In genomic region chr3:44122311-44122710, GRCm38 (mm10) we compare ENCODE assay signal across 24 mouse cellular contexts.
DNase-seq lines count a peak whose midpoint lies in the region; ATAC-seq and TF ChIP-seq lines count a peak whose summit lies in the region.
"Had no signal": no experiment of that assay in that cellular context is flagged by ENCODE, and none has a peak within 500 bp of the region (broad histone marks: within the 10 kb centered on the region; RNA-seq: fewer than 3 reads in every experiment).

No protein-coding gene starts in this region.

- no peak overlapping the region for H3K4me2 ChIP-seq in hindbrain, postnatal 0 days (ENCODE audit: low read depth, low read length)
- no peak overlapping the region for H3K4me2 ChIP-seq in hindbrain, embryonic 11.5 days (replicated peaks; ENCODE audit: low read depth, low read length)
- H3K4me2 ChIP-seq in midbrain, embryonic 14.5 days (ENCODE audit: low read length) = no peak overlapping the region
- H3K4me2 ChIP-seq in midbrain, embryonic 16.5 days (ENCODE audit: low read length) = no peak overlapping the region
- H3K4me2 ChIP-seq in neural tube, embryonic 13.5 days = no peak overlapping the region
- H3K4me2 ChIP-seq: forebrain, embryonic 15.5 days; heart, embryonic 11.5 days had no signal

- no peak for TF ChIP-seq CTCF in hindbrain, postnatal 0 days (IDR thresholded peaks at IDR 0.05; ENCODE audit: low read depth)

- WGBS in hindbrain, postnatal 0 days = 66% methylated on average over 5 of the region's 5 CpGs
- 83% methylated on average over 5 of the region's 5 CpGs for WGBS in hindbrain, embryonic 11.5 days
- WGBS in midbrain, embryonic 14.5 days = 71% methylated on average over 5 of the region's 5 CpGs
- WGBS in midbrain, embryonic 16.5 days = 62% methylated on average over 5 of the region's 5 CpGs
- 54% methylated on average over 5 of the region's 5 CpGs for WGBS in neural tube, embryonic 13.5 days

- ATAC-seq in hindbrain, postnatal 0 days = no peak
- no peak for ATAC-seq in hindbrain, embryonic 11.5 days (ENCODE audit: low FRiP score)
- no peak for ATAC-seq in midbrain, embryonic 14.5 days (ENCODE audit: low FRiP score, low TSS enrichment)
- ATAC-seq in midbrain, embryonic 16.5 days = no peak
- ATAC-seq in neural tube, embryonic 13.5 days (ENCODE audit: low read depth) = peak; percentile 78
- ATAC-seq: forebrain, embryonic 15.5 days; intestine, embryonic 16.5 days had no signal

- H3K36me3 ChIP-seq in hindbrain, postnatal 0 days (ENCODE audit: insufficient read depth, low read length) = no peaks in the 10 kb centered on the region
- H3K36me3 ChIP-seq in hindbrain, embryonic 11.5 days (ENCODE audit: control insufficient read depth, insufficient read depth, low read length) = no peaks in the 10 kb centered on the region
- H3K36me3 ChIP-seq in midbrain, embryonic 14.5 days (ENCODE audit: control insufficient read depth, insufficient read depth, low read length) = no peaks in the 10 kb centered on the region
- H3K36me3 ChIP-seq in midbrain, embryonic 16.5 days (ENCODE audit: control insufficient read depth, insufficient read depth, low read length) = no peaks in the 10 kb centered on the region
- no peaks in the 10 kb centered on the region for H3K36me3 ChIP-seq in neural tube, embryonic 13.5 days
- H3K36me3 ChIP-seq: forebrain, embryonic 15.5 days had no signal

- no peaks in the 10 kb centered on the region for H3K27me3 ChIP-seq in hindbrain, postnatal 0 days (ENCODE audit: insufficient read depth, low read length)
- H3K27me3 ChIP-seq in hindbrain, embryonic 11.5 days (ENCODE audit: control insufficient read depth, insufficient read depth, low read length) = no peaks in the 10 kb centered on the region
- no peaks in the 10 kb centered on the region for H3K27me3 ChIP-seq in midbrain, embryonic 14.5 days (ENCODE audit: control insufficient read depth, insufficient read depth, low read length)
- H3K27me3 ChIP-seq in midbrain, embryonic 16.5 days (ENCODE audit: control insufficient read depth, insufficient read depth, low read depth, low read length) = no peaks in the 10 kb centered on the region
- no peaks in the 10 kb centered on the region for H3K27me3 ChIP-seq in neural tube, embryonic 13.5 days
- H3K27me3 ChIP-seq: forebrain, embryonic 15.5 days had no signal

- DNase-seq in hindbrain, postnatal 0 days (ENCODE audit: low spot score) = peak; percentile 2
- DNase-seq in hindbrain, embryonic 11.5 days (ENCODE audit: low spot score) = no peak
- peak; percentile 4 for DNase-seq in midbrain, embryonic 14.5 days
- peak; percentile 17 for DNase-seq in retina, embryonic 14.5 days (ENCODE audit: low spot score)
- no peak for DNase-seq in lung, postnatal 36 days
- DNase-seq: adrenal gland, postnatal 25 days; B cell, adult 2 months; cerebellum, adult 18-20 months; cerebellum, postnatal 10 days; gastrocnemius, adult 2 months; gastrocnemius, postnatal 36 days; heart, adult 18-20 months; heart, postnatal 36 days; liver; lung, adult 2 months; lung, postnatal 10 days; thymus, adult 2 months; thymus, postnatal 4 days had no signal

- H3K27ac ChIP-seq in hindbrain, postnatal 0 days = no peak overlapping the region
- no peak overlapping the region for H3K27ac ChIP-seq in hindbrain, embryonic 11.5 days (ENCODE audit: low read depth, low read length)
- H3K27ac ChIP-seq in midbrain, embryonic 14.5 days (replicated peaks; ENCODE audit: low read depth, low read length) = no peak overlapping the region
- no peak overlapping the region for H3K27ac ChIP-seq in midbrain, embryonic 16.5 days (ENCODE audit: low read length)
- H3K27ac ChIP-seq in neural tube, embryonic 13.5 days (replicated peaks) = no peak overlapping the region
- H3K27ac ChIP-seq: forebrain, embryonic 15.5 days; gastrocnemius, adult 2 months; liver, embryonic 14.5 days had no signal

- no peaks in the 10 kb centered on the region for H3K4me1 ChIP-seq in hindbrain, postnatal 0 days (ENCODE audit: insufficient read depth, low read length)
- no peaks in the 10 kb centered on the region for H3K4me1 ChIP-seq in hindbrain, embryonic 11.5 days (replicated peaks; ENCODE audit: control insufficient read depth, insufficient read depth, low read length)
- H3K4me1 ChIP-seq in midbrain, embryonic 14.5 days (ENCODE audit: control insufficient read depth, insufficient read depth, low read length) = no peaks in the 10 kb centered on the region
- H3K4me1 ChIP-seq in midbrain, embryonic 16.5 days (ENCODE audit: control insufficient read depth, insufficient read depth, low read length) = no peaks in the 10 kb centered on the region
- H3K4me1 ChIP-seq in neural tube, embryonic 13.5 days (replicated peaks) = no peaks in the 10 kb centered on the region
- H3K4me1 ChIP-seq: forebrain, embryonic 15.5 days had no signal

- no peak overlapping the region for H3K4me3 ChIP-seq in hindbrain, postnatal 0 days (ENCODE audit: low read length)
- no peak overlapping the region for H3K4me3 ChIP-seq in hindbrain, embryonic 11.5 days (ENCODE audit: low read depth, low read length)
- H3K4me3 ChIP-seq in midbrain, embryonic 14.5 days (replicated peaks; ENCODE audit: low read depth, low read length) = no peak overlapping the region
- H3K4me3 ChIP-seq in midbrain, embryonic 16.5 days (ENCODE audit: low read depth, low read length) = no peak overlapping the region
- H3K4me3 ChIP-seq in neural tube, embryonic 13.5 days = no peak overlapping the region
- H3K4me3 ChIP-seq: forebrain, embryonic 15.5 days; gastrocnemius, adult 2 months had no signal

- no peaks in the 10 kb centered on the region for H3K9me3 ChIP-seq in hindbrain, postnatal 0 days (ENCODE audit: low read length)
- H3K9me3 ChIP-seq in hindbrain, embryonic 11.5 days (ENCODE audit: control insufficient read depth, low read length) = no peaks in the 10 kb centered on the region
- no peaks in the 10 kb centered on the region for H3K9me3 ChIP-seq in midbrain, embryonic 14.5 days (ENCODE audit: control insufficient read depth, low read length)
- no peaks in the 10 kb centered on the region for H3K9me3 ChIP-seq in midbrain, embryonic 16.5 days (replicated peaks; ENCODE audit: control insufficient read depth, low read length, poor library complexity, severe bottlenecking)
- H3K9me3 ChIP-seq in neural tube, embryonic 13.5 days = no peaks in the 10 kb centered on the region
- H3K9me3 ChIP-seq: forebrain, embryonic 15.5 days had no signal

- H3K9ac ChIP-seq in hindbrain, postnatal 0 days (replicated peaks; ENCODE audit: low read length) = no peak overlapping the region
- no peak overlapping the region for H3K9ac ChIP-seq in hindbrain, embryonic 11.5 days (ENCODE audit: low read depth, low read length)
- no peak overlapping the region for H3K9ac ChIP-seq in midbrain, embryonic 14.5 days (replicated peaks; ENCODE audit: low read length)
- no peak overlapping the region for H3K9ac ChIP-seq in midbrain, embryonic 16.5 days (ENCODE audit: low read depth, low read length)
- H3K9ac ChIP-seq in neural tube, embryonic 13.5 days = no peak overlapping the region
- H3K9ac ChIP-seq: forebrain, embryonic 15.5 days; liver, embryonic 14.5 days had no signal

Comparison
In these comparisons a context has a peak if more than half of its experiments do, and no peak if none do; other contexts are left out.
1. DNase-seq: peak in hindbrain, postnatal 0 days (single experiment), midbrain, embryonic 14.5 days (single experiment) and retina, embryonic 14.5 days (single experiment); none in hindbrain, embryonic 11.5 days (single experiment) and lung, postnatal 36 days (single experiment).